Mouse (Mus musculus) cerebellum, adult 2 months (tissue): ENCODE data around the gene Zfp866.

ENCODE experiments used
- CTCF ChIP-seq: fragments of 200-500 bp; IDR thresholded peaks from 2 replicates; pipeline ENCODE4 v1.5.1; 2011; ENCODE audit warnings: low read depth, mild to moderate bottlenecking, control low read depth, low read length, moderate library complexity, borderline replicate concordance; ENCODE audit not compliant: insufficient read depth
- POLR2A ChIP-seq: fragments of 200-500 bp; IDR thresholded peaks from 2 replicates; pipeline ENCODE4 v1.6.1; 2011; ENCODE audit warnings: low read length, control low read depth, borderline replicate concordance; ENCODE audit not compliant: insufficient read depth

- TF ChIP-seq CTCF (no peak), POLR2A (no peak)
Measured at GRCm38 (mm10) chr8:69801796-69802195, 10.8 kb upstream of the Zfp866 start.
